Mouse (Mus musculus) CH12.LX (cell line): ENCODE data around the gene Wdr61. TPM values are rescaled to one million over a fixed set of nuclear protein-coding genes. Genes with fewer than 3 reads are reported as not detected.

Experiments used
- DNase-seq: peaks from one replicate; pipeline ENCODE4 v3.0.0-alpha.2; 2013; ENCODE audit errors: extremely low read depth
- H3K27ac ChIP-seq: 2 replicates; pipeline ENCODE4 v1.5.1; 2012; ENCODE audit warnings: low read depth, mild to moderate bottlenecking, control low read depth, moderate library complexity; ENCODE audit not compliant: insufficient read depth
- H3K27me3 ChIP-seq: replicated peaks from 2 replicates; pipeline ENCODE3; 2012; ENCODE audit warnings: inconsistent platforms
- H3K36me3 ChIP-seq, 2 experiments: replicated peaks in 1 of 2; 2 replicates each; pipeline versions ENCODE3 to v1.6.1; 2012; ENCODE audit warnings: inconsistent platforms in 1 of 2, low read length in 1 of 2, mild to moderate bottlenecking in 1 of 2, mixed read lengths in 1 of 2, moderate library complexity in 1 of 2; ENCODE audit not compliant: control insufficient read depth in 1 of 2, insufficient read depth in 1 of 2
- H3K4me1 ChIP-seq, 2 experiments: 2 replicates each; pipeline ENCODE4 v1.6.1; 2012; ENCODE audit warnings: inconsistent platforms in 1 of 2, moderate library complexity in 1 of 2; ENCODE audit not compliant: insufficient read depth in 2 of 2, control insufficient read depth in 1 of 2
- H3K4me2 ChIP-seq: 2 replicates; pipeline ENCODE4 v1.6.1; 2012; ENCODE audit warnings: low read depth, mild to moderate bottlenecking, control low read depth; ENCODE audit not compliant: poor library complexity, insufficient read depth, severe bottlenecking
- H3K4me3 ChIP-seq, 3 experiments: fragments of 150-350 bp in 1 of 3; sonication (generic) in 1 of 3; replicated peaks in 1 of 3; 2 replicates each; pipeline versions ENCODE3 to v1.5.1; 2011 to 2012; ENCODE audit warnings: low read depth in 2 of 3, low read length in 2 of 3, mild to moderate bottlenecking in 2 of 3, moderate library complexity in 2 of 3, control low read depth in 1 of 3, improper control_type of control experiment in 1 of 3, inconsistent platforms in 1 of 3, mixed read lengths in 1 of 3; ENCODE audit not compliant: poor library complexity in 1 of 3
- H3K79me2 ChIP-seq: replicated peaks from 2 replicates; pipeline ENCODE4 v1.6.1; 2012; ENCODE audit warnings: mild to moderate bottlenecking, moderate library complexity; ENCODE audit not compliant: control insufficient read depth, poor library complexity, insufficient read depth, severe bottlenecking; ENCODE audit errors: extremely low read depth
- H3K9ac ChIP-seq: 2 replicates; pipeline ENCODE4 v1.6.1; 2012; ENCODE audit warnings: low read depth, mild to moderate bottlenecking, control low read depth, moderate library complexity; ENCODE audit not compliant: insufficient read depth
- H3K9me3 ChIP-seq: replicated peaks from 2 replicates; pipeline ENCODE3; 2012; ENCODE audit warnings: low read length, inconsistent platforms, mixed read lengths
- CHD1 ChIP-seq: IDR thresholded peaks from 2 replicates; pipeline ENCODE4 v1.6.1; 2012; ENCODE audit warnings: low read depth, low read length, improper control_type of control experiment, inconsistent platforms
- CHD2 ChIP-seq: IDR thresholded peaks from 2 replicates; pipeline ENCODE4 v1.6.1; 2011; ENCODE audit warnings: low read length, improper control_type of control experiment
- ELF1 ChIP-seq: IDR thresholded peaks from 2 replicates; pipeline ENCODE4 v1.6.1; 2014; ENCODE audit warnings: low read depth, mild to moderate bottlenecking, inconsistent platforms, low read length, improper control_type of control experiment
- ETS1 ChIP-seq: conservative IDR thresholded peaks from 2 replicates; pipeline ENCODE4 v1.6.1; 2012; ENCODE audit warnings: low read depth, mild to moderate bottlenecking, inconsistent platforms, low read length, improper control_type of control experiment, moderate library complexity
- GABPA ChIP-seq: IDR thresholded peaks from 2 replicates; pipeline ENCODE4 v1.6.1; 2012; ENCODE audit warnings: low read depth, low read length, improper control_type of control experiment, inconsistent platforms; ENCODE audit not compliant: insufficient replicate concordance
- HCFC1 ChIP-seq: IDR thresholded peaks from 2 replicates; pipeline ENCODE4 v1.6.1; 2012; ENCODE audit warnings: low read depth, mild to moderate bottlenecking, inconsistent platforms, low read length, improper control_type of control experiment
- JUN ChIP-seq: IDR thresholded peaks from 2 replicates; pipeline ENCODE4 v1.6.1; 2011; ENCODE audit warnings: low read depth, mild to moderate bottlenecking, low read length, improper control_type of control experiment, moderate library complexity; ENCODE audit not compliant: insufficient read depth
- JUND ChIP-seq: conservative IDR thresholded peaks from 2 replicates; pipeline ENCODE4 v1.6.1; 2011; ENCODE audit warnings: low read depth, low read length, improper control_type of control experiment
- KAT2A ChIP-seq: IDR thresholded peaks from 2 replicates; pipeline ENCODE4 v1.6.1; 2012; ENCODE audit warnings: low read length, improper control_type of control experiment, inconsistent platforms; ENCODE audit not compliant: insufficient replicate concordance
- MAFK ChIP-seq: IDR thresholded peaks from 2 replicates; pipeline ENCODE4 v1.6.1; 2011; ENCODE audit warnings: low read length, improper control_type of control experiment; ENCODE audit not compliant: insufficient replicate concordance
- MAX ChIP-seq: IDR thresholded peaks from 2 replicates; pipeline ENCODE4 v1.6.1; 2011; ENCODE audit warnings: low read length, improper control_type of control experiment
- MAZ ChIP-seq: IDR thresholded peaks from 2 replicates; pipeline ENCODE4 v1.6.1; 2012; ENCODE audit warnings: low read depth, mild to moderate bottlenecking, inconsistent platforms, low read length, improper control_type of control experiment, moderate library complexity
- MEF2A ChIP-seq: IDR thresholded peaks from 2 replicates; pipeline ENCODE4 v1.6.1; 2014; ENCODE audit warnings: low read depth, mild to moderate bottlenecking, inconsistent platforms, low read length, improper control_type of control experiment, borderline replicate concordance
- MYC ChIP-seq: IDR thresholded peaks from 2 replicates; pipeline ENCODE4 v1.6.1; 2011; ENCODE audit warnings: low read depth, mild to moderate bottlenecking, improper control_type of control experiment, low read length
- PAX5 ChIP-seq: IDR thresholded peaks from 2 replicates; pipeline ENCODE4 v1.6.1; 2012; ENCODE audit warnings: low read length, inconsistent platforms, mixed read lengths
- POLR2A ChIP-seq: IDR thresholded peaks from 2 replicates; pipeline ENCODE4 v1.6.1; 2011; ENCODE audit warnings: low read depth, mild to moderate bottlenecking, improper control_type of control experiment, low read length
- RAD21 ChIP-seq: IDR thresholded peaks from 2 replicates; pipeline ENCODE4 v1.6.1; 2011; ENCODE audit warnings: low read depth, mild to moderate bottlenecking, low read length, improper control_type of control experiment, moderate library complexity
- SIN3A ChIP-seq: IDR thresholded peaks from 2 replicates; pipeline ENCODE4 v1.6.1; 2012; ENCODE audit warnings: low read length, improper control_type of control experiment, inconsistent platforms
- SMC3 ChIP-seq: IDR thresholded peaks from 2 replicates; pipeline ENCODE4 v1.6.1; 2011; ENCODE audit warnings: low read depth, low read length, improper control_type of control experiment
- TBP ChIP-seq: conservative IDR thresholded peaks from 2 replicates; pipeline ENCODE4 v1.6.1; 2011; ENCODE audit warnings: low read depth, low read length, improper control_type of control experiment
- TCF12 ChIP-seq: IDR thresholded peaks from 2 replicates; pipeline ENCODE4 v1.6.1; 2014; ENCODE audit warnings: low read depth, mild to moderate bottlenecking, inconsistent platforms, low read length, improper control_type of control experiment
- UBTF ChIP-seq: IDR thresholded peaks from 2 replicates; pipeline ENCODE4 v1.6.1; 2012; ENCODE audit warnings: low read depth, mild to moderate bottlenecking, inconsistent platforms, low read length, improper control_type of control experiment, moderate library complexity
- USF1 ChIP-seq: IDR thresholded peaks from 2 replicates; pipeline ENCODE4 v1.6.1; 2014; ENCODE audit warnings: low read depth, mild to moderate bottlenecking, inconsistent platforms, low read length, improper control_type of control experiment
- USF2 ChIP-seq: conservative IDR thresholded peaks from 2 replicates; pipeline ENCODE4 v1.6.1; 2011; ENCODE audit warnings: low read depth, low read length, improper control_type of control experiment
- ZC3H11A ChIP-seq: IDR thresholded peaks from 2 replicates; pipeline ENCODE4 v1.6.1; 2012; ENCODE audit warnings: low read depth, mild to moderate bottlenecking, inconsistent platforms, low read length, improper control_type of control experiment
- ZKSCAN1 ChIP-seq: IDR thresholded peaks from 2 replicates; pipeline ENCODE4 v1.6.1; 2012; ENCODE audit warnings: low read depth, inconsistent platforms, low read length, improper control_type of control experiment, borderline replicate concordance
- ZMIZ1 ChIP-seq: IDR thresholded peaks from 2 replicates; pipeline ENCODE4 v1.6.1; 2012; ENCODE audit warnings: low read depth, mild to moderate bottlenecking, inconsistent platforms, low read length, improper control_type of control experiment
- ZNF384 ChIP-seq: IDR thresholded peaks from 2 replicates; pipeline ENCODE4 v1.6.1; 2012; ENCODE audit warnings: low read depth, low read length, improper control_type of control experiment, inconsistent platforms
- dilution Hi-C: fragments of 300-500 bp; cut with MboI; formaldehyde crosslinking; loops from 2 replicates; pipeline ENCODE4 v1.14.3; 2020; ENCODE audit warnings: low sequenced_read_pairs; ENCODE audit not compliant: extremely low pct_unique_long_range_greater_than_20kb, extremely low pct_ligation_motif_present
- in situ Hi-C: fragments of 300-500 bp; cut with MboI; formaldehyde crosslinking; loops from 3 replicates; pipeline ENCODE4 v1.14.3; 2019; ENCODE audit warnings: low sequenced_read_pairs, low pct_ligation_motif_present, low pct_unique_long_range_greater_than_20kb, mixed read lengths
- polyA plus RNA-seq: library from polyadenylated mRNA; unstranded; fragments of >175 nt; gene quantifications from 2 replicates; pipeline ENCODE4 v1.2.1, GENCODE M21; 2012; ENCODE audit warnings: low read depth; ENCODE audit not compliant: insufficient read length
- total RNA-seq, 2 experiments: library from RNA; depleted of rRNA; stranded (reverse); fragments of 300-350 nt in 1 of 2; fragments of >200 nt in 1 of 2; gene quantifications; 2 replicates each; pipeline ENCODE4 v1.2.3; 2012 to 2014

Gene Wdr61
- total and polyA plus RNA-seq, 3 experiments, result 118 to 245 (median 157) TPM

DNA sequence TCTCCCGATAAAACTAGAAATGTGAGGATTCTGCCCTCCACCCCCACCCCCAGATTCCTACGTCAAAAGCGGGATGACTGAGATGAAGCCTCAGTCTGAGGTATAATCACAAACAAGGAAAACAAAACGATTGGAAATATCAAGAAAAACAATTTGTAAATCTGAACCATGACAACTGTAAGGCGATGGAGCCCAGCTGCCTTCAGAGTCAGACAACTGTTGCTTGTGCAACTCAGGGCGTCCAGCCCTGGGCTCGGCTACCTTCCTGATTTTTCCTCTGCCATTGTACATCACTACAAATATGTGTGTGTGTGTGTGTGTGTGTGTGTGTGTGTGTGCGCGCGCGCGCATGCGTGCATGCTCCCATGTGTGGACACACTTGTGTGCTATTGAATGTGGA is 60.4 kb downstream of the Wdr61 start:
- H3K36me3 ChIP-seq, result no peaks in the 10 kb centered on the region
- H3K27ac ChIP-seq, result no peak overlapping the region
- dilution Hi-C loops (no loop called here), in situ Hi-C loops (loop anchor here (10.0 kb wide), 1 partner anchor 229 kb away; no protein-coding TSS in a partner anchor)
- no peaks in the 10 kb centered on the region for H3K27me3 ChIP-seq
- no peaks in the 10 kb centered on the region for H3K79me2 ChIP-seq
- peaks cover 0 to 6% of the 10 kb centered on the region in 2 experiments; a peak in 2 of 4 replicates for H3K4me1 ChIP-seq
- TF ChIP-seq SIN3A (no peak), RAD21 (no peak), USF2 (no peak), MYC (no peak), JUN (no peak), ETS1 (no peak), ZKSCAN1 (no peak), PAX5 (no peak), ZMIZ1 (no peak), SMC3 (no peak), GABPA (no peak), MAX (no peak), MEF2A (no peak)
- peaks cover 3% of the 10 kb centered on the region for H3K9me3 ChIP-seq
- DNase-seq, result no peak
- H3K9ac ChIP-seq, result no peak overlapping the region
- no peak overlapping the region for H3K4me2 ChIP-seq
- no peak overlapping the region for H3K4me3 ChIP-seq

DNA sequence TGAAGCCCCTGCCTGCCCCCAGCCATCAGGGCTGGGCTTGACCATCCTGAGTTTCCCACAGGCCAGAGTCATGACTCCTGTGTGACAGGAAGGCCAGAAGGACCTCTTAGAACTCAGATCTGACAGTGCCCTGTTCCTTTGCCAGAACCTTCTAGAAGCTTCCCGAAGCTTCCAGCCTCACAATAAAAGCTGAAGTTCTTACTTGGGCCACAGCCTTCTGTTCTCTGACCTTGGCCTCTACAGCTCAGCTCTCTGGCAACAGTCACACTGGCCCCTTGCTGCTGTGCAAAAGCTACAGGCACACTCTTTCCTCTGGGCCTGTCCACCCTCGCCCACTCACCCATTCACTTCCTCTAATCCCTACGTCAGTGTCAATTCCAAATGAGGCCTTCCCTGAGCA is 62.4 kb downstream of the Wdr61 start:
- H3K79me2 ChIP-seq, result no peaks in the 10 kb centered on the region
- no peak overlapping the region for H3K9ac ChIP-seq
- no peaks in the 10 kb centered on the region for H3K36me3 ChIP-seq
- H3K4me2 ChIP-seq, result no peak overlapping the region
- no peak for DNase-seq
- no peak overlapping the region for H3K27ac ChIP-seq
- H3K27me3 ChIP-seq, result no peaks in the 10 kb centered on the region
- H3K4me3 ChIP-seq, result no peak overlapping the region
- TF ChIP-seq MYC (no peak), KAT2A (no peak), MAFK (no peak), GABPA (no peak), POLR2A (no peak), CHD2 (no peak), ZC3H11A (no peak), TBP (no peak), ELF1 (no peak), SMC3 (no peak), TCF12 (no peak), UBTF (no peak), MAZ (no peak), CHD1 (no peak), RAD21 (no peak), HCFC1 (no peak), JUND (no peak), ZNF384 (no peak), USF1 (no peak), PAX5 (no peak)
- dilution Hi-C loops, result no loop called here
- in situ Hi-C loops, result loop anchor here (10.0 kb wide), 1 partner anchor 227 kb away; no protein-coding TSS in a partner anchor
- peaks cover 0 to 4% of the 10 kb centered on the region in 2 experiments; a peak in 2 of 4 replicates for H3K4me1 ChIP-seq
- peaks cover 3% of the 10 kb centered on the region for H3K9me3 ChIP-seq
